Mouse (Mus musculus) kidney, adult 9 months (tissue): ENCODE measurements at regions not wholly inside any gene's neighbourhood (a gene's known extent, or its start where the extent isn't known, plus 50 kb on each side); places are given as distances from the start of the nearest gene placed in this dataset.

Experiments used
- DNase-seq: peaks from one replicate; pipeline ENCODE4 v3.0.0; 2022

DNA sequence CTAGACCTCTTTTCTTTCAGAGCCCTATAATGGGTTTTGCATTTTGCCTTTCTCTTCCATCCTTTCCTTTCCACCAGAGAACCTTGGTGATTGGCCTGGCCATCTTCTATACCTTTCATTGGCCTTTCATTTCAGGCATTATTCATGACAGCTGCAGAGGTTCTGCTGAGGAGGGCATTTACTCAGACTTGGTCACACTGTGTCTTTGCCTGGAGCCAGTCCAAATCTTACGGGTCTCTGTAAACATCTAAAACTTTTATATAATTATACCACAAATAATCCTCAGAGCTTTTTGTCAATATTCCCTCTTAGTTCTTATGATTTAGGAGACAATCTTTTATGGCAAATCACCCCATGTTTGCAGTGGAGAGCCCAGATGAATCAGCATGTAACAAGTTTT is 339.3 kb upstream of the Tmem161b start:
- DNase-seq = no peak

DNA sequence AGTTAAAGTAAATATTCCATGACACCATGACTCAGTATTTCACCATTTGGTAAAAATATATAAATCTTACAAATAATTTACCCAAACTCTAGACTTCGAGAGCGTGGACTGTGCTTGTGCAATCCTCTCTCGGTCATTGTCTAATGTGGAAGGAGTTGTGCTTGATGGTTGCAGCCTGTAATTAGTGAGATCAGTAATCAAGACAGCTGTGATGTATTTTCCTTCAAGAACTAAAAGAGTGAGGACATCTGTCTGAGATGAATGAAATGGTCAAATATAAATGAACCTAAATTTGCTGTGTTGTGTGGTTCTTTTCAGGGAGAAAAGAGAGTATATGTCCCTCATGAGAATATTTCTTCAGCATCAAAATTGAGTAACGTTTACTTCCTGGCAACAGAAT is 338.3 kb upstream of the Tmem161b start:
- no peak for DNase-seq

DNA sequence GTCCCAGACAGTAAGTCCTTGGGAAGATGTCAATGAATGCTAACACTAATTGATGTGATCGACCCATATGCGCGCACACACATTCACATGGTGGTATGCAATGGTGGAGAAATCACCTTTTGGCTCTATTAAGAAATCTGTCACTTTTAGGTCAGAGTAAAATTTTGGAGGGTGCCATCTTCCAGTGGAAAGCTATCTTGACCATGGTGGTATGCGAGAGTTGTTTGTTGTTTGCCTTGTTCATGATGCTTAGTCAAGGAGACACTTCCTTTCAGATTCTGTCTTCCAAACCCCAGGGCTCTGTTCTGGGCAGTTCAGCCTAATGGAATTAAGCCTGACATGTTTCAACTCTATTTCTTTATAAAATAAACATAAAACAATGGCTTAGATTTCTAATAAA is 337.9 kb upstream of the Tmem161b start:
- DNase-seq = no peak

DNA sequence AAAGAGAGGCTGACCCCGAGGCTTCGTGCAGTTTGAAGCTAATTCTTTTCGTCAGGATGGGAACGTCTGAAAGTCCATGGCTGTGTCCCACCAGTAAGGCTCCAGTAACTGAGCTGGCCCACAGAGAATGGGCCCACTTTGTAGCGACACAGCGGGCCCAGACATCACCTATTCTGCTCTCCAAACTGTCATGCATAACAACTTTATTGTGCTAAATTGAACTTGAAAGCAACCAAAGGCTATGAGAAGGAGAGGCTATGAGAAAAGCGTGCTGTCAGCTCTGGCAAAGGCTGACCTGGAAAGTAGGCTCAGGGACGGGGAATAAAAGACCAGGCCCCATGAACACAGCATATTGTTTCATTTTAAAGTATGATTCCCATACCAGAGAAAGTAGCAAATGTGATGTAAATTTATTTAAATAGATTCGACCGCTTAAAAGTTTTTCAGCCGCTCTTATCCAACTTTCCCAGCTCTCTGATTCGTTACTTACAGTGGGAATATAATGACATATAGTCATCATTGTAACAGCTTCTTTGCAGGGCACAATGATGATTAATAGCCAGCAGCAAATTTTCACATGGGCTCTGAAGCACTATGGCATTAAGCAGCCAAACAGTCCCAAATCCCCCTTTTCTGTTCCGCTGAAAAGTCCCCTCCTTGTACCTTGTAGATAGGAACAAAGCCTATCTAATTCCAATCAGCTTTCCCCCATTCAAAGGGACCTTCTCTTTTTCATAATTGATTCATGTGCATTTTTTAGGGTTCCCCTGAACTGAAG is 337.1 kb upstream of the Tmem161b start:
- DNase-seq = no peak

DNA sequence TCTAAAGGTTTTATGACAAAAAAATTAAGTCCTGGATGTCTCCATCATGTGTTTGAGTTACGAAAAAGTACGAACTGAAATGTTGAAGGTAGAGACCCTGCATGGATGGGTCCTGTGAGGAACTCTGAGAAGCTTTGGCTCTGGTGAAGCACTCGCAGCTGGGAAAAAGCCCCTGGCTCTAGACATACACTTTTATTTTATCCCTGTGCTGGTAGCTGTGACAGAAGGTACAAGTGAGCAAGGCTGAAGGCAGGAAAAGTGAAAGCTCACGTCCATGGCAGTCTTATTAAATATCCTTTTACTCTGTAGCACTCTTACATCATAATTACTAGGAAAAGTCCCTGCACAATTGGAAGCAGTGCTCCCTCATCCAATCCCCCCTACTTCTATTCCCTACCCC is 336.4 kb upstream of the Tmem161b start:
- DNase-seq = no peak

DNA sequence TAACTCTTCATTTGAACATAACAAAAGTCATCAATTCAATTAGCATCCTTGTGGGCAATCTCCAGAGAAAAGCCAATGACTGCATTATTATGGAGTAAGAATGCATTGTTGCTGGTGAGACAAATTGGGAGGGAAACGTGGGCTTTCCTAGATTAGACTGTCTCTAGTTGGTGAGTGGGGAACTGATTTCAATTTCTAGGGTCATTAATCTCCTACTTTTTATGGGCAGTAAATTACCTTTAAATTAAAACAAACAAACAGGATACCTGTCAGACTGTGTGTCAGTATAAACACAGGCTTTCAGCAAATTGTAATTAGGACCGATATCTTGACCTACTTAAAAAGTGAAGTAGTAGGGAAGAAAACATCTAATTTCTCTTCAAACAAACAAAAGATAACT is 307.4 kb upstream of the Tmem161b start:
- no peak for DNase-seq

DNA sequence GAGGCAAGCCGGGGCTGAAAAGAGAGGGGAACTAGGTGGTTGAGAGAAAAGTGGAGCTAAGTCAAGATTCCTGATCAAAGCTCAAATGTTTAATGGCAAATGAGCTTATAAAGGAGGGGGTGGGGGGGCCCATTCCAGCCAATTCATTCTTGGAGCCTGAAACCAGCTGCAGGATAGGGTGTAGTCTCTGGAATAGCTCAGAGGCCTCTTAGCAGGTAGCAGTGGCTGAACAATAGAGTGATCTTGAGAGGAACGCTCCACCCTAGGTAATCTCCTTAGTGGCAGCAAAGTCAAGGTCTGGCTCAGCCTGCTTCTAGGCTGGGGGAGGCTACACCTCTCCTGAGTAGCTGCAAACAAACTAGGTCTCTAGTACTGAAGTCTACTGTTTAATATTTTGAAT is 289.3 kb upstream of the Tmem161b start:
- no peak for DNase-seq

DNA sequence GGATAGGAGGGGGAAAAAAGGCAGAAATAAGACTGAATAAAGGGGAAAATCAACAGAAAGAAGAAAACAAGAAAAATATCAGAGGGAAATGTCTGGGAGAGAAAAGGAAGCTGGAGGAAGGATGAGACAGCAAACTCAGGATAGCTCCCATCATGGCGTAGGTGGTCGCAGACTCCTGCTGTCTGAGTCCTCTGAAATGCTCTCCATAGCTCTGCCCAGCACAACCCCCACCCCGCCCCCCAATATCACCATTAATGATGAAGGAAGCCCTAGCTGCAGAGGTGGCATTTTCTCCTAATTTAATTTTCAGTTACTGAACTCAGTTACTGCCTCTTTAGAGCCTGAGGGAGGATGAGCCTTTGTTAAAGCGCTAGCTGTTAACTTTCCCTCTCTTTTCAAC is 275.6 kb upstream of the Tmem161b start:
- DNase-seq = no peak

DNA sequence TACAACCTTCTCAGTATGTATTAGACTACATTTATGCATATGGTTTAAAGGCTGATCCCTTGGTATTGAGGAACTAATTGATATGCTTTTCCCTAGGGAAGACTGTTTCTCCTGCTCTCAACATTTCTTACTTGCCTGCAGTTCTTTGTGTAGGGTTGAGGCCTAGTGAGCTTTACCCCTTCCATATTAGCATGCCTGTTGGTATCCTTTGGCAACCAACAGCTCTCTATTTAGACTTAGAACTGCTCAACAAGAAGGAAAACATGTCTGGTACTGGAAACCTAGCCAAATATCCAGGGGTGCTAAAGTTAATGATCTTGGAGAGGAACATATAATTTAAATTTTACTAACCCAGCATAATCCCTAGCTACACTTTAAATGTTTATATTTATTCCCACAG is 270.9 kb upstream of the Tmem161b start:
- DNase-seq = no peak

DNA sequence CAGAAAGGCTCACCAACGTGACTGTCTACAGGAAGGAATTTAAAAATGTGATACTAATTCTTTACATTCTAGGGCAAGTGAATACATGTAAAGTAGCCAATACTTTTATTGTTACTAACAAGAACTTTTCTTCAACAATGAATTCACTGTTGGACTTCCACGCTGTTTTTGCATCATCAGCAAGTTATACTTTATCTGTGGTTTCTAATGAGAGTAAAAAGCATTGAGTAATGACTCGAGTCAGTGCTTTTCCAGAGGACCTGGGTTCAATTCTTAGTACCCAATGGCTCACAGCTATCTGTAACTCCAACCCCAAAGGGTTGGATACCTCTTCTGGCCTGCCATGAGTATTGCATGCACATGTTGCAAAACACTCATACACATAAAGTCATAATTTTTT is 270.3 kb upstream of the Tmem161b start:
- DNase-seq = no peak

DNA sequence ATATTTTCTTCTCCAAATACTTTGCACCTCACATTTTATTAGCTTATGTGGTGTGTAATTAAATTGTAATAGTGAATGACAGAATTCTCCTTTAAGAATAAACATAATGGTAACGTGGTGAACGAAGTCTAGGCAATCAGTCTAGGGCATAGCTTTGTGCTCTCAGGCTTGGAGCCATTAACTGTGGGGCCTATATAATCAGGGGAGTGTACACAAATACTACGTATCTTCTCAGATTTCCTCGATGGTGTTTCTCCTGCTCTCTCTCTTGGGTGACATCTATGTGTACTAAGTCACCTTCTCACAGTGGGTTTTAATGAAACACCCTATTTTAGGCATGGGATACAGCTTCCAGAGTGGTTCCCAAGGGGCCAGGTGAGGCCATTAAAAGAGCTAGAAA is 269.7 kb upstream of the Tmem161b start:
- no peak for DNase-seq

DNA sequence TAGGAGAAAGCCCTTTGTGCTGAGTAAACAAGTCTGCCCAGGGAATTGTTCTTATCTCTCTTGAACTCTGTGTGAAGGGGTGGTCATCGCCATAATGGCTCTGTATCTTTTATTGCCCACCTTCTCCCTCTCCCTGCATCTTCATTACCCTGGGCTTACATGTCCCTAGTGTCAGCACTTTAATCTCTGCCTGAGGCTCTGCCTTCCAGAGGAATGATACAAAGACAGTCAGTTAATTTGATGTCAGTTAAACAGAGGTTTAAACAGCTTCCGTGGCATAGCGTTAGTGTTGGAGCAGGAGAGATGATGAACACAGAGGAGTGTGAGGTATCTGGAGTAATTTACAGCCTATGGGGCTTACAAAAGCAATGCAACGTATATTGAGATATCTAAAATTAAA is 269.2 kb upstream of the Tmem161b start:
- DNase-seq = no peak

DNA sequence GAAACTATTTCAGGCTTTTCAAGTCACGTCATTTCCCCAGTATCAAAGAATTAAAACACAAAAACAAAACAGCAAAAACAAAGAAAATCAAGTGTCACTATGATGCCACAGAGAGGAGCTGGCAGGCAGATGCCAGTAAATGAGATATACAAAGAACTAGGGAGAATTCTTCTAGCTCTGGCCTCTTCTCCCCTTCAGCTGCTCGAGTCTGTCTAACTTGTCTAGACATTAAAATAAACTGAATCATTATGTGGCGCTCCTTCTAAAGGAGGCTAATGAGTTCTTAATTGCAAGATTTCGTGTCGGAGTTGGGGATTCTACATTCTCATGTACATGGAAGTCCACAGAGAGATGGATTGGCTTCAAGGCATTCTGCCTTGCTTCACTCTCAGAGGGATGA is 266.4 kb upstream of the Tmem161b start:
- DNase-seq = no peak

DNA sequence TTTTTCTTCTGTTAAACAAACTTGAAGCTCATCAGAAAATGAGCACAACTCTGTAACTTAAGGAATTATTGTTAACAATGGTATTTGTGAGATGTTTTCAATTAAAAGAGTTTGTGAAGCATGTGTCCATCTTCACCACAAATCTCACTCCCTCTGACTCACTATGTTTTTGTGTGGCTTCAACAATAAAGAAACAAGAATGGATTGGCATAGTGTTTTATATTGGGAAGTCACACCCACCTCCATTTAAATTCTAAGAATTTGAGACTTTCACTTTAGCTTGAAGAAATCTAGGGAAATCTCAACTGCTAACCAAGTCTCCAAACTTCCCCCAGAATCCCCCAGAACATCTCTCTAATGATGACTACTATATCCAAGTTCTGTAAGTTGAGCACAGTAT is 243.6 kb upstream of the Tmem161b start:
- no peak for DNase-seq

DNA sequence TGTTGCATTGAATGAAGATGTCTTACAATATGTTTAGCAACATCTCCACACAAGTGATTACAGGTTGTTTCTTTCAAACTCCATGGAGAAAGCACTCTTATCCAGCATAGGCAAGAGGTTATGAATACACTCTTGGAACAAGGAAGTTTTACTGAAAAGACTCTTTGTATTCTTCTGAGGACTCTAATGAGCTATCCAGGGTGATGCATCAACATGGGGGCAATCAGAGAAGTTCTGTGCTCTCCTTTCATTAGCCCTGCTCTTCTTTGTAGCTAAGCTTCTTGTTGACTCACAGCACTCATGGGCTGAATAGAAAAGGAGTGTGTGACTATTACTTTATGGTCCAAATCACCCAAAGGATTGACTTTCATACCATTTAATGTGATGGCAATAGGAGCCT is 242.6 kb upstream of the Tmem161b start:
- DNase-seq = no peak

DNA sequence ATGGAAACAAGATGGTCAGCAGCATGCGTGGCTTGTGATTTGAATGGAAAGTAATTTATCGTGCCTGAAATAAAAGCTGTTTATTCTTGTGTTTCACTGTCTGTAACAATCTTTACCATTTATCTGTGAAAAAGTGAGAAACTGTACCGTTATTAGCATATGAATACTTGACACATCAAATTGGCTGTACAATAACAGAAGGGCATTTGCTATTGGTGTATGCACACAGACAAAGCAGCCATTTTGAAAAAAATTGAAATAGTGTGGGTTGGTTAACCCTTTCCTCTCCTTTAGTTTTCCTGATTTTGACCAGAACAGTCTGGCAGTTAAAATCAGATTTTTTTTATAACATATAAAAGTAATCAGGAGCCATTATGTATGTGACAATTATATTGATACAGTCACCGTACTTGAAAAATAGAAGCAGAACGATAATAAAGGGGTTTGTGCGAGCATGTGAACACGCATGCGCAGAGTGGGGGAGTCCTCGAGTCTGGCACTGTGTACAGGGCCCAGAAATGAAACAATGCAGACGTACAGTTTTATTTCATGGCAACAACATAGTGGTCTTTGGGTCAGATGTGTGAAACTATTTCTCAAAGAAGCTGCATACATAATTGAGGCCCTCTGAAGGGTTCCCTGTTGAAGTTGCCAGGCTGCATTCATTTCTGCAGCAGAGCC is 237.3 kb upstream of the Tmem161b start:
- DNase-seq = no peak

DNA sequence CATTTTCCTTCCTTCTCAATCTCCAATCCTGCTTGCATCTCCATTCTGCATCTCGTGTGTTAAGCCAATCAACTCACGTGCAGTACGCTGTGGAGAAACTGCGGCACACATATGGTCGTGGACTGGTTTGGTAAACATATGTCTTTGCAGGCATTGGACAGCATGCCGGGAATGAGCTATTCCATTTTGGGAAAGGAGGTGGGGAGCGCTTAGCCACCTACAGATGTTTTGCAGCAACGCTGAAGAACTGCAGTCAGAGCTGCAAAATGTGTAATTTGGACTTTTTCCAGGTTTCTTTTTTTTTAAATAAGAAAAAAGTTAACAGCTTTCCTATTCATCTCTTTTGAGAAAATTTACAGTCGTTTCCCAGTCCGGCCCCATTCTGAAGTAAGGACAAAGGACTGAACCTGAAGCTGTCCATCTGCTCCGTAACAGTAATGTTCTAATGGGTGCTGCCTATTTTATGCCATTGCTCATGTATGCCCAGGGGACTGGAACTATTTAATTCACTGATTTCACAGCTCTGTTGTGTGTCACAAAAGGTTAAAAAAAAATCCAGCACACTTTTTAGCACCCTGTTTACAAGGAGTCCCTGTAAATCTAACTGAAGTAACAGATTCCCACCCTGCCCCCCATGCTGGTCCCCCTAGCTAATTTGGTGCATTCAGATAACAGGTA is 234.2 kb upstream of the Tmem161b start:
- DNase-seq = no peak

DNA sequence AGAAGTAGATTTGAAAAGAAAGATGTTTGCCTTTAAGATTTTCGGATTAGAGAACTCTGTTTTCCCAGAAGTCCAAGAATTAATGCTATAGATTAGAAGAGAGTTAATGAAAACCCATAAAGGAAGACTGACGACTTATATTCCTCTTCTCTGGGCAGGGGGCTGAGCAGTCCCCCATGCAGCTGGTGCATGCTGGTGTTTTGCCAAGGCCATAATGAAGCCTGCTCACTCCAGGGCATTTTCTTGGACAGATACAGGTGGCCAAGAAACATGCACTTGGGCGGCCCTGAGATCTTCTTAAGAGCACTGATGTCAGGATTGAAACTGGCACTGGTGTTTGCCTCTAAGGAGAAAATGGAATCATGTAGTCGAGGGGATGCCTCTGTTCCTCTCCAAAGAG is 233.6 kb upstream of the Tmem161b start:
- no peak for DNase-seq

DNA sequence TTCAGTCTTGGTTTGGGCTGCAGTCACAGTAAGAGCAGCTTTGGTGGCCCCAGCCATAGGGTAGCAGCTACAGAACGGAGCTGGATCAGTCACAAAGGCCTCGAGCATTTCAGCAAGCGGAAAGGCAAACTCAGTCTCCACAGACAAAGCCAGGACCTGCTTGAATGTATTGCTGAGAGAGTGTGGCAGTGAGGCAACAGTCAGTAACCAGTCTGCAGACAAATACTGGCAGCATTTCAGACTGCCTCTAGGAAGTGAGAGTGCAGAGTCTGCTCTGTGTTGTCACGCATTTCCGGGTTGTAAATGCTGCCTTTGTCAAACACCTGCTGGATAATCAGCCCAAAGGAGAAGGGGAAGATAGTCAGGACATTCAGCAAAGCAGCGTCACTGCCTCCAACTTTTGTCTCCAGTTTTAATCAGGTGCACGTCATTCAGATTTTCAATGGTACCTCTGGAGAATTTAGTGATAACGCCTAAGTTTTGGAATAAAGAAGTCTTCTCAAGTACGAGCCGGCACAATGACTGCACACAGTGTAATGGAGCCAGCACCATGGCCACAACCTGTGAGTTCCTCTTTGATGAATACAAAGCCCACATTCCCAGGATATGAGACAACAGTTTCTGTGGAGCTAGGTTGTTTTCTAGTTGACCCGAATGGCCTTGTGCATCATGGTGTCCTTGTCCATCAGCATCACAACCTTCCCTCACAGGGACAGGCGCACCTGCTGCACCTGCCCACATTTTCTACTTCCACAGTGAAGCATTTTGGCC is 224.3 kb upstream of the Tmem161b start:
- DNase-seq = no peak

DNA sequence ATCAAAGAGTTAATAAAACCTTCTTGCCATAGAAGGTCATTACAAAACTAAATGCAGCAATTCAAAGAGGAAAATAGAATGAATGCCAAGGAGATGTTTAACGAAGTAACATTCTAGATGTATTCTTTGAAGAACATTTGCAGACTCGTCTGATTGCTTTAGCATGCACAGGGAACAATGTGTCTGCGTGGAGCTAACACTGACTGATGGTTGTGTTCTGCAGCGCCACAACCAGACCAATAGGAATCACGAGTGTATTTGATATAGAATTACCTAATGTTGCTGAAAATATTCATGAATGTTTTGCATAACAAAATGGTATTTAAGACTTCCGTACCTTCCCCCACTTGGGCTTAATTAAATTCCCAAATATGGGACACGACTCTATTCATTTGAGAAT is 200.3 kb upstream of the Tmem161b start:
- DNase-seq = no peak

DNA sequence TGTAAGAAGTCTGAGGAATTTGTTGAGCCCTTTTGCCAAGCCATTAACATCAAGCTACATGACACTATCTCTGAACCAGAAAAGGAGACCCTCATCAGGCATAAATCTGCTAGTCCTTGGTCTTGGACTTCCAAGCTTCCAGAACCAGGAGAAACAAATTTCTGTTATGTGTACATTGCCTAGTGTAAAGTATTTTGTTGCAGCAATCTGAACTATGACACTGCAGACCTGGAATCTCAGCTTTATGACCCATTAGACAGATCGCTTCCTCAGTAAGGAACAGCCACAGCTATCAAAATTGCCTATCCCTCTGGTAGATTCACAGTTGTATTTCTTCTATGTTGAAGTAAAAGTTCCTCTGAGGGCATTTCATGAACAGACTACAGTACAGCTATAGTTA is 199.1 kb upstream of the Tmem161b start:
- no peak for DNase-seq

DNA sequence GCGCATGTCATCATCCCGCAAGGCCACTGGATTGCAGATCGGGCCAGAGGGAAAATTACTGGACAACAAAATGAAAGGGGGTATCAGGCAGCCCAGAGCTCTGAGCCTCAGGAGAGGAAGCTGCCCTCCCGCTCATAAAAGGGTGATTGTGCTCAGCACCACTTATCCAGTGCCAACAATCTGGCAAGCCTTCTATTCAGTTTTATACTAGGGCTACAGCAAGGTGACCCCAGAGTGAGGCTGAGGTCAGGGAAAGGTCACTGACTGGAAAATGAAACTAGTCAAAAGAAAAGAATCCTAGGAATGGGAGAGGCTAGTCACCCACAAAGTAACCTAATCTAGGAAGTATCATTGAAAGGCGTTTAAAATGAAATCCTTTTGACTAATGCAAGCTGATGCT is 198.5 kb upstream of the Tmem161b start:
- DNase-seq = peak; percentile 19

DNA sequence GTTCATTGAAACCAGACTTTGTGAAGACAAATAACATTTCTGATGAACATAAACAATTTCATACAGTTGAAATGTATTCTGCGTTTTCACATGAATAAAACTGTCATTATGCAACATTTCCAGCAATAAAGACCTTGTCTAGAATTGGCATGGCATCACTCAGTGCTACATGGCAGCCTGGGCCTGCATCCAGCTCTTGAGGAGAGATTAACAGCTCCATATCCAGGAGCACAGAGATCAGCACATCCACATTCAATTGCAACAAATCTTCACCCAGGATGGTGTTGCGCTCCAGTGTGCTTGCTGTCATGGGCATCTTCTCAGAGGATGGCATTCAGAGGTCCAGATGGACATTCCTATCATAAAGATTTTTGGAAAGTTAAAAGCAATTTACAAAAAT is 196.7 kb upstream of the Tmem161b start:
- DNase-seq = no peak

DNA sequence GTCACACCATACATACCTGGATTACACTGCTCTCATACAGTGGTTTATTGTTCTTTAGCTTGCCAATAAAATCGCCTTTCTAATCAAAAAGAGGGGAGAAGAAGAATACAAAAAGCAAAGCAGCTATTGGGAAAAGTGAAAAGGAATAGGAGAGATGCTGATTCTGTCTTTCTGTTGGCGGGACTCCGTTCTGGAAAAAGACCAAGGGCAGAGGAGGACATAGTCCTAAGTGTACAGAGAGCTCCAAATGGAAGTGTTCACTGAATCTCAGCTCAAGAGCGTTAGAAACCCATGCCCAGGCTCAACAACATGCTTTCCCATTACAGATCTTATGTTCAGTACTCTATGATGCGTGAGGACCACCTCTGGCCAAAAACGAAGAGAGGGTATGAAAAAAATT is 174.4 kb upstream of the Tmem161b start:
- DNase-seq = no peak
